Mouse (Mus musculus) brain, embryonic 14.5 days (tissue): ENCODE data around the gene Hoxa11.

ENCODE experiments used
- CTCF ChIP-seq: fragments of 200-500 bp; IDR thresholded peaks from 2 replicates; pipeline ENCODE4 v1.5.1; 2012; ENCODE audit warnings: inconsistent platforms, mild to moderate bottlenecking, moderate library complexity, borderline replicate concordance; ENCODE audit not compliant: insufficient read depth, insufficient read length; ENCODE audit errors: extremely low read depth
- POLR2A ChIP-seq: fragments of 200-500 bp; IDR thresholded peaks from 2 replicates; pipeline ENCODE4 v1.6.1; 2012; ENCODE audit warnings: mild to moderate bottlenecking, inconsistent platforms, borderline replicate concordance; ENCODE audit not compliant: poor library complexity, insufficient read depth, insufficient read length, severe bottlenecking; ENCODE audit errors: extremely low read depth

DNA sequence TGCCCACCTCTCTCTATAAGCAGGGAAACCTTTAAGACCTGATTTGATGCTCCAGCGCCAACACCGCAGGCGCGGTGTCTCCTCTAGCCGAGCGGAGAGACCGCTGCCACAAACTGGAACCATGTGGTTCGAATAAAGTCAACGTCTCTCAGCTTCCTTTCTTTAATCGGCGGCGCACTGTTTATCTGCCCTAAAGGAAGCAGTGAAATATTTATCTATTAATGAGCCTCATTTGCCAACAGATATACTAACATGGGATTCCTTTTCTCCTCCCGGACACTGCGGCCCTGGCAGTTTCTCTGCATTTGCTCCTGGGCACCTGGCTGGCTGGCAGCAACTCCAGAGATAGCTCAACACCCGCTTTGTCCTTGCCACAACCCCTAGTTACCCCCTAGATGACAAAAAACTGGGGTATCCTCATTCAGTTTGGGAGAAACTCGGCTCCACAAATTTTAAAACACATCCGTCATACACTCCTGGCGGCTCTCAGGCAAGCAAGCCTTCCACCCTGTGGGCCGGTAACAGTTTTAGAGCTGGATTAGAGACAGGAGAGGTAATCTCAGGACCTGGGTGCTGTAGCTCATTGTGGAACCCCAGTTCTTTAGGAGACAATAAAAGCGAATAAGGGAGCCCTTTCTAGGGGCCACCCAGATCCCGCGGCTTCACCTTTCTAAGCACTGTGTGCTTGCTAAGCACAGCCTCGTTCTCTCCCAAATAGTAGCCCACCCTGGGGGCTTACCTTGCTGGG is 27.5 kb downstream of the Hoxa11 start:
- no peak for TF ChIP-seq CTCF
- TF ChIP-seq POLR2A: no peak
